Mouse (Mus musculus): ENCODE measurements at regions not wholly inside any gene's neighbourhood (a gene's known extent, or its start where the extent isn't known, plus 50 kb on each side); places are given as distances from the start of the nearest gene placed in this dataset.

GRCm38 (mm10) chr17:48807905-48808304 lies 124.3 kb upstream of the Lrfn2 start:
- no peak for TF ChIP-seq GATA1 (IDR thresholded peaks at IDR 0.05; ENCODE audit: borderline replicate concordance, low read length)
- no peak for TF ChIP-seq FLI1 (IDR thresholded peaks at IDR 0.05; ENCODE audit: low read length)

Data from megakaryocyte, embryonic 14.5 days (primary cell).